Mouse (Mus musculus): ENCODE data around the gene Krtap31-1.

GRCm38 (mm10) chr11:99858761-99859160 lies 49.0 kb upstream of the Krtap31-1 start:
- TF ChIP-seq CTCF (IDR thresholded peaks at IDR 0.05; ENCODE audit: borderline replicate concordance, extremely low read depth, insufficient read depth, insufficient read length) (no peak), POLR2A (IDR thresholded peaks at IDR 0.05; ENCODE audit: borderline replicate concordance, extremely low read depth, insufficient read depth, insufficient read length, poor library complexity, severe bottlenecking) (no peak)

All from brain, embryonic 14.5 days (tissue).